Mouse (Mus musculus) kidney, adult 2 months (tissue): ENCODE results near the gene Arl13a. TPM values are rescaled to one million over a fixed set of nuclear protein-coding genes. Genes with fewer than 3 reads are reported as not detected.

Source experiments
- DNase-seq: peaks from one replicate; pipeline ENCODE4 v3.0.0; 2021
- H3K27ac ChIP-seq: fragments of 200-500 bp; 2 replicates; pipeline ENCODE4 v1.5.1; 2012; ENCODE audit warnings: low read depth, low read length, control low read depth, inconsistent platforms; ENCODE audit not compliant: insufficient read depth
- H3K27me3 ChIP-seq: fragments of 200-500 bp; replicated peaks from 2 replicates; pipeline ENCODE4 v1.6.1; 2012; ENCODE audit warnings: mild to moderate bottlenecking, moderate library complexity, low read length, inconsistent platforms; ENCODE audit not compliant: control insufficient read depth, insufficient read depth
- H3K36me3 ChIP-seq: fragments of 200-500 bp; 2 replicates; pipeline ENCODE4 v1.6.1; 2012; ENCODE audit warnings: mild to moderate bottlenecking, moderate library complexity, low read length, inconsistent platforms; ENCODE audit not compliant: control insufficient read depth, insufficient read depth
- H3K4me1 ChIP-seq: fragments of 200-500 bp; 2 replicates; pipeline ENCODE4 v1.6.1; 2011; ENCODE audit warnings: low read length; ENCODE audit not compliant: control insufficient read depth, insufficient read depth
- H3K4me3 ChIP-seq: fragments of 200-500 bp; 2 replicates; pipeline ENCODE4 v1.5.1; 2011; ENCODE audit warnings: mild to moderate bottlenecking, low read depth, low read length, control low read depth; ENCODE audit not compliant: insufficient read depth
- CTCF ChIP-seq: fragments of 200-500 bp; conservative IDR thresholded peaks from 2 replicates; pipeline ENCODE4 v1.5.1; 2011; ENCODE audit warnings: low read depth, mild to moderate bottlenecking, control low read depth, low read length, moderate library complexity, mixed read lengths; ENCODE audit not compliant: insufficient read depth, insufficient read length
- POLR2A ChIP-seq: fragments of 200-500 bp; IDR thresholded peaks from one replicate; pipeline ENCODE4 v1.6.1; 2011; ENCODE audit warnings: low read depth, low read length, control low read depth
- WGBS: fragments of 180-500 bp; shearing (Covaris S2); methylation state at CpG from one replicate; pipeline ENCODE4 v1.1.7; 2018; 5-methylcytosine and 5-hydroxymethylcytosine counted together
- polyA plus RNA-seq: library from polyadenylated mRNA; depleted of rRNA; stranded (reverse); fragments of >200 nt; gene quantifications from 2 replicates; pipeline ENCODE4 v1.2.3, GENCODE M21; 2012; rRNA removed

Gene Arl13a
- polyA plus RNA-seq, 1 experiment: not detected

- no peaks in the 10 kb centered on the region; the same call in 1 of the 2 replicates for H3K36me3 ChIP-seq
- no peak within 1 kb of the TSS for H3K27ac ChIP-seq
- H3K4me3 ChIP-seq: no peak within 1 kb of the TSS
- peak; percentile 0 for DNase-seq
- TF ChIP-seq CTCF (no peak), POLR2A (no peak)
- WGBS: 57% methylated on average over 4 of the region's 4 CpGs
- H3K27me3 ChIP-seq: no peaks in the 10 kb centered on the region
- H3K4me1 ChIP-seq: no peaks in the 10 kb centered on the region
Measured at GRCm38 (mm10) chrX:134221856-134222255, 34.6 kb downstream of the Arl13a start, which contains the start of gene Nox1. Gene Nox1 (minus strand): TSS chrX:134221956.

GRCm38 (mm10) chrX:134233048-134233447 is 45.7 kb downstream of the Arl13a start:
- TF ChIP-seq POLR2A (no peak), CTCF (no peak)
- no peaks in the 10 kb centered on the region for H3K36me3 ChIP-seq
- no peaks in the 10 kb centered on the region for H3K4me1 ChIP-seq
- H3K27ac ChIP-seq: no peak overlapping the region
- no peak for DNase-seq
- no peaks in the 10 kb centered on the region for H3K27me3 ChIP-seq
- WGBS: 100% methylated on average over 1 of the region's 1 CpGs
- no peak overlapping the region for H3K4me3 ChIP-seq

GRCm38 (mm10) chrX:134238266-134238665 is 51.0 kb downstream of the Arl13a start:
- no peak for DNase-seq
- Histone ChIP-seq H3K4me1 (no peaks in the 10 kb centered on the region), H3K4me3 (no peak overlapping the region), H3K27ac (no peak overlapping the region), H3K27me3 (no peaks in the 10 kb centered on the region), H3K36me3 (no peaks in the 10 kb centered on the region; the same call in 1 of the 2 replicates)
- WGBS: 93% methylated on average over 10 of the region's 10 CpGs
- no peak for TF ChIP-seq POLR2A
- no peak for TF ChIP-seq CTCF

GRCm38 (mm10) chrX:134245946-134246345 is 58.6 kb downstream of the Arl13a start:
- TF ChIP-seq CTCF: no peak
- no peak for TF ChIP-seq POLR2A
- H3K4me1 ChIP-seq: no peaks in the 10 kb centered on the region
- no peak for DNase-seq
- H3K4me3 ChIP-seq: no peak overlapping the region
- no peaks in the 10 kb centered on the region for H3K27me3 ChIP-seq
- H3K27ac ChIP-seq: no peak overlapping the region
- H3K36me3 ChIP-seq: no peaks in the 10 kb centered on the region; the same call in 1 of the 2 replicates
- 87% methylated on average over 10 of the region's 10 CpGs for WGBS

GRCm38 (mm10) chrX:134248202-134248601 is 60.9 kb downstream of the Arl13a start:
- Histone ChIP-seq H3K27me3 (no peaks in the 10 kb centered on the region), H3K27ac (no peak overlapping the region), H3K4me1 (no peaks in the 10 kb centered on the region), H3K4me3 (no peak overlapping the region), H3K36me3 (no peaks in the 10 kb centered on the region)
- TF ChIP-seq POLR2A (no peak), CTCF (no peak)
- WGBS: 12% methylated on average over 2 of the region's 2 CpGs
- DNase-seq: peak; percentile 7

Other genes with a start within 250 kb of the Arl13a start
- 1.2 and 1.5 TPM in 2 replicates for gene Sytl4, start 205.7 kb upstream of the Arl13a start, polyA plus RNA-seq
- gene Cstf2, start 128.3 kb upstream of the Arl13a start, polyA plus RNA-seq: 8.6 and 9.6 TPM in 2 replicates
- gene Xkrx, start 25.4 kb upstream of the Arl13a start, polyA plus RNA-seq: 0.56 and 0.67 TPM in 2 replicates
- gene Nox1, start 34.5 kb downstream of the Arl13a start, polyA plus RNA-seq: 0.05 and 0.14 TPM in 2 replicates
- 18.1 and 20.1 TPM in 2 replicates for gene Trmt2b, start 89.5 kb downstream of the Arl13a start, polyA plus RNA-seq
- 3.8 and 4.8 TPM in 2 replicates for gene Tmem35a, start 107.7 kb downstream of the Arl13a start, polyA plus RNA-seq
- gene Cenpi, start 120.6 kb downstream of the Arl13a start, polyA plus RNA-seq: 0.09 and 0.23 TPM in 2 replicates
- gene Drp2, start 217.1 kb downstream of the Arl13a start, polyA plus RNA-seq: 0.09 and 0.19 TPM in 2 replicates